Mouse (Mus musculus) forebrain, embryonic 14.5 days (tissue): ENCODE measurements at regions not wholly inside any gene's neighbourhood (a gene's known extent, or its start where the extent isn't known, plus 50 kb on each side); places are given as distances from the start of the nearest gene placed in this dataset.

Source experiments
- ATAC-seq: fragments of 200-750 bp; cut with Nextera tagmentation; 2 replicates; pipeline ENCODE4 v1.8.0; 2017; ENCODE audit warnings: mild to moderate bottlenecking, moderate library complexity
- DNase-seq: peaks from one replicate; pipeline ENCODE4 v3.0.0-alpha.2; 2015; ENCODE audit warnings: low spot score
- H3K27ac ChIP-seq: fragments of 300-500 bp; sonication (generic); 2 replicates; pipeline ENCODE4 v1.5.1; 2014; ENCODE audit warnings: low read depth, mild to moderate bottlenecking, control low read depth, low read length, moderate library complexity
- H3K27me3 ChIP-seq: fragments of 300-500 bp; sonication (generic); replicated peaks from 2 replicates; pipeline ENCODE4 v1.6.1; 2014; ENCODE audit warnings: low read length, control low read depth, mixed read lengths; ENCODE audit not compliant: control insufficient read depth, insufficient read depth
- H3K36me3 ChIP-seq: fragments of 300-500 bp; sonication (generic); 2 replicates; pipeline ENCODE4 v1.6.1; 2014; ENCODE audit warnings: low read length, control low read depth; ENCODE audit not compliant: control insufficient read depth, insufficient read depth
- H3K4me1 ChIP-seq: fragments of 300-500 bp; sonication (generic); 2 replicates; pipeline ENCODE4 v1.6.1; 2014; ENCODE audit warnings: antibody characterized with exemption, low read length, control low read depth; ENCODE audit not compliant: control insufficient read depth, insufficient read depth
- H3K4me2 ChIP-seq: fragments of 300-500 bp; sonication (generic); 2 replicates; pipeline ENCODE4 v1.6.1; 2014; ENCODE audit warnings: mild to moderate bottlenecking, control low read depth, low read length
- H3K4me3 ChIP-seq: fragments of 300-500 bp; sonication (generic); 2 replicates; pipeline ENCODE4 v1.5.1; 2014; ENCODE audit warnings: low read depth, low read length, control low read depth
- H3K9ac ChIP-seq: fragments of 300-500 bp; sonication (generic); 2 replicates; pipeline ENCODE4 v1.6.1; 2014; ENCODE audit warnings: mild to moderate bottlenecking, low read length, control low read depth, moderate library complexity
- H3K9me3 ChIP-seq: fragments of 300-500 bp; sonication (generic); replicated peaks from 2 replicates; pipeline ENCODE4 v1.6.1; 2016; ENCODE audit warnings: low read length, control low read depth, mixed read lengths; ENCODE audit not compliant: control insufficient read depth
- WGBS: fragments of 180-500 bp; shearing (Covaris S2); extraction: QIAGEN DNeasy Blood & Tissue Kit; methylation state at CpG from one replicate; pipeline ENCODE4 v1.1.7; 2014; 5-methylcytosine and 5-hydroxymethylcytosine counted together

DNA sequence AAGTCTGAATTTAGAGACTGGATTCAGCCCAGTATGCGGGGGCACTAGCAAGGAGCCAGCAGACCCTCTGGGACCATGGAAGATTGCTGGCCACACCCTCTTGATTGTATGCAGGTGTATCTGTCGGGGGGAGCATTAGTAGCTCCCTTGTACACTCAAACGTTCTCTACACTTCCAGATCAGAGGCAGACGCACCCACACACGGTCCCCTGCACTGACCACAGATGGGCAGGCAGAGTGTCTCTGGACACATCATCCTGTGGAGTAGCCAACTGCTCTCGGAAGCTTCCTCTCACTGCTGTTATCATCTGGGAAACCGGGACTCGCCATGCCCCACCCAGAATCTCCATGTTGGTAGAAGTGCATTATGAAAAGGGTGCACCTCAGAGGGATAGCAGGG is 176.7 kb downstream of the Mycn start:
- no peaks in the 10 kb centered on the region for H3K36me3 ChIP-seq
- ATAC-seq: 0 out of 2 replicates have a peak, but pooled peaks have one; percentile 12
- no peak overlapping the region for H3K27ac ChIP-seq

DNA sequence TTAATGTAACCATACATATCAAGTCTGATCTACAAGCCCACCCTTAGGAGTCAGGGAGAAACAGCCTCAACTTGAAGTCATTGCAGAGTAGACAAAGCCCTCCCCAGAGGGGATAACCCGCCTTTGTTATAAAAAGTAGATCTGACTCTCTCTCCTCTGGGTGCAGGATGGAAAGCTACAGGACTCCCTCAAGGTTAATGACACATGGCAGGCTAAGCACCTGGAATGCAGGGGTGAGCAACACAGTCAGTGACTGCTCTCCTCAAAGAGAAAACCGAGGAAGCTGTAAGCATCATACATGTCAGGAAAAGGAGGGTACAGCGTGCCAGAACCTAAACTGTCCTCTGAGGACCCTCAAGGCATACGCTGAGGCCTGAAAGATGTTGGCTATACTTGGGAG is 177.1 kb downstream of the Mycn start:
- H3K9ac ChIP-seq: no peak overlapping the region
- no peak overlapping the region for H3K27ac ChIP-seq
- no peaks in the 10 kb centered on the region for H3K36me3 ChIP-seq
- no peak for DNase-seq
- ATAC-seq: no peak
- H3K4me1 ChIP-seq: no peaks in the 10 kb centered on the region
- 79% methylated on average over 4 of the region's 4 CpGs for WGBS
- H3K4me3 ChIP-seq: no peak overlapping the region
- H3K27me3 ChIP-seq: no peaks in the 10 kb centered on the region
- no peak overlapping the region for H3K4me2 ChIP-seq
- H3K9me3 ChIP-seq: no peaks in the 10 kb centered on the region

More for the DNA sequence above, 176.7 kb downstream of the Mycn start:
- 94% methylated on average over 8 of the region's 8 CpGs for WGBS
- no peaks in the 10 kb centered on the region for H3K4me1 ChIP-seq
- H3K4me2 ChIP-seq: no peak overlapping the region
- no peaks in the 10 kb centered on the region for H3K27me3 ChIP-seq
- no peak overlapping the region for H3K9ac ChIP-seq
- H3K4me3 ChIP-seq: no peak overlapping the region
- DNase-seq: no peak
- H3K9me3 ChIP-seq: no peaks in the 10 kb centered on the region

DNA sequence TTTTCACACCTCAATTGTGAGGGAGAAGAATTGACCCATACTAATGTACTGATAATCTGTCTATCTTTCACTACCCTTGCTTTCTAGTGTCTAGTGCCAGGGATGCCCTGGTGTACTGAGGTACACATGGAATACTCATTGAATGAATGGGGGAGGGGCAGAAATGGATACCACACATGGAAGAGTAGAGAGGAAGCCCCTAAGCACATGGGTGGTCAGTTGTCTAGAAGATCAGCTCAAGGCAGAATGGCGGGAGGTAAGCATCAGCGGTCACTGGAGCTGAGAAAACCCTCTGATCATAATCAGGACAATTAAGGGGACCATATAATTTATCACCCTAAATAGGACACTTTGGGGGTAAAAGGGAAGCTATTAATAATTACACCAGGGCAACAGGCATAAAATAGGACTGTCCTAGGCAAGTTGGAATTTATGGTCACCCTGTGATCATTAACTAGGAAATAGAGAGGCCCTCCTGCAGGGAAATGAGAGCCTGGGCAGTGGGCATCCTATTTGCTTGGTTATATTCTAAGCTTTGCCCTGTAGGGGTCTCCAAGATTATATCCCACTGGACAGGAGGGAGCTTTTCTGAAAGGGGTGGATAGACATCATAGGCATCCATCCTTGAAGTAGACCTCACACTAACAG is 185.3 kb downstream of the Mycn start:
- Histone ChIP-seq H3K4me2 (no peak overlapping the region), H3K27ac (no peak overlapping the region), H3K36me3 (no peaks in the 10 kb centered on the region), H3K27me3 (no peaks in the 10 kb centered on the region), H3K4me3 (no peak overlapping the region), H3K9me3 (no peaks in the 10 kb centered on the region), H3K4me1 (peaks cover 3% of the 10 kb centered on the region; the same call in 1 of the 2 replicates), H3K9ac (no peak overlapping the region)
- DNase-seq (no peak), ATAC-seq (no peak)
- 77% methylated on average over 2 of the region's 2 CpGs for WGBS

DNA sequence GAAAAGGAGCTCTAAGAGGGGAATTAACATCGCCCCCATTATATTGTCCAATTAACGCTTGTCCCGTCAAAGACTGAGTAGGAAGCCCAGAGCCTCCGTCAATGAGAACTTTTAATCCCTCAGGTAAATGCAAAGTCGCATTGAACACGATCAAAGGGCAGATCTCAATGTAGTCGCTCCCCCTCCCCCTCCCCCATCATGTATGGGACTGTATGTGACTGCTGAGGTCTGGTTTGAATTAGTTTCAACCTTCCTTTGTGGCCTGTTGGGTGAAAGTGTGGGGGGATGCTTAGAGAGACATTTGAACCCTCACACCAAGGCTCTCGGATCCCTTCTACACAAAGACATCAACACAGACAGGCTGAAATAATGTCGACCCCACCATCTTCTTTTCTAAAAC is 187.9 kb downstream of the Mycn start:
- Histone ChIP-seq H3K4me1 (peaks cover 3% of the 10 kb centered on the region; the same call in 1 of the 2 replicates), H3K27ac (no peak overlapping the region), H3K36me3 (no peaks in the 10 kb centered on the region), H3K9ac (no peak overlapping the region), H3K4me3 (no peak overlapping the region), H3K4me2 (no peak overlapping the region), H3K9me3 (no peaks in the 10 kb centered on the region), H3K27me3 (no peaks in the 10 kb centered on the region)
- DNase-seq (peak; percentile 44), ATAC-seq (peak; percentile 34; the same call in 1 of the 2 replicates)
- WGBS: 3% methylated on average over 9 of the region's 9 CpGs

DNA sequence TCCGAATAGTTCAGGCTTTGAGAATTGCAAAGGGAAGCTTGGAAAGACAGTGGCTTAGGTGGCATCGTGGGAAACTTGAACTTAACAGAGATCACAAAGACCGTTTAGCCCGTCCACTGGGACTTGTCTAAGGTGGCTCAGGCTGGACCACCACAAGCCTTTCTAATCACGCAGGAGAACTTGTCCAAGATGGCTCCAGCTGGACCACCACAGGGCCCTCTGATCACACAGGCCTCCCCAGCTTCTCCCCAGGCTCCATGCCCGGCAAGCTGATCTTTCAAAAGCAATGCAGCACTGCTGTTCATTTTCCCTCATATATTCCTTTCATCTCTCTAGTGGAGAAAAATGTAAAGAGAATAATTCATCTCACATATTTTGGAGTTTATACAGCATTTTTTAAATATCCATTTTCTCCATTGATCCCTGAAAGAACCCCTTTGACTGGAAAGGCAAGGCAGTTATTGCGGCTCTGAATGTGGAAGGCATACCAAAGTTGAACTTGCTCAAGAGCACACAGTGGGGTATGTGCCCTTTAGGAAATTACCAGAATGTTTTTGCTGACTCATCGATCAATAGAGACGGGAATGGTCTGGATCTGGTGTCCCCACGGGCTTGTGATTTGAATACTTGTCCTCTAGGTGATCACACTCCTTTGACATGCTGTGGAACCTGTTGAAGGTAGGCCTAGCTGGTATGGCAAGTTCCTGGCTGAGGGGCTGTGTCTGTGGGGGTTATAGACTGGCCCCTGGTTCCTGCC is 189.9 kb downstream of the Mycn start:
- Histone ChIP-seq H3K9ac (no peak overlapping the region), H3K4me3 (no peak overlapping the region), H3K4me2 (no peak overlapping the region), H3K9me3 (no peaks in the 10 kb centered on the region), H3K27ac (no peak overlapping the region), H3K36me3 (no peaks in the 10 kb centered on the region), H3K4me1 (peaks cover 3% of the 10 kb centered on the region; the same call in 1 of the 2 replicates), H3K27me3 (no peaks in the 10 kb centered on the region)
- 94% methylated on average over 10 of the region's 10 CpGs for WGBS
- DNase-seq: no peak
- no peak for ATAC-seq

DNA sequence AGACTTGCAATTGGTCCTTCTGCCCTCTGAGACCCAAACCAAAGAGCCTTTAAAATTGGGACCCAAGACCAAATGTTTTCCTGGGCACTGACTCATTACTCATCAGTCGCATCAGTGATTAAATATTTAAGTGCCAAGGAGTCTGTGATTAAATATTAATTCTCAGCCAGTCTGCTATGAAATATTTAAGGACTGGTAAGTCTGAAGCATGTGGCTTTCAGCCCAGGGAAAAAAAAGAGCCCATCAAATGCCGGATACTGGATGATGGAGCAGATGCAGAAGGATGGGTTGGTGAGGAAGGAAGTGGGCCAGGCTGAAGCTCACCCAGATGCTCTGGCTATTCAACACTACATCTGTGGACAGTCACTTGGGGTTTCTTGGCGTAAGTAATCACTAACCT is 192.0 kb downstream of the Mycn start:
- H3K4me2 ChIP-seq: no peak overlapping the region
- H3K36me3 ChIP-seq: no peaks in the 10 kb centered on the region
- no peak overlapping the region for H3K27ac ChIP-seq
- H3K4me3 ChIP-seq: no peak overlapping the region
- H3K4me1 ChIP-seq: peaks cover 3% of the 10 kb centered on the region; the same call in 1 of the 2 replicates
- H3K9ac ChIP-seq: no peak overlapping the region
- H3K9me3 ChIP-seq: no peaks in the 10 kb centered on the region
- no peak for ATAC-seq
- 88% methylated on average over 3 of the region's 3 CpGs for WGBS
- H3K27me3 ChIP-seq: no peaks in the 10 kb centered on the region
- DNase-seq: no peak

DNA sequence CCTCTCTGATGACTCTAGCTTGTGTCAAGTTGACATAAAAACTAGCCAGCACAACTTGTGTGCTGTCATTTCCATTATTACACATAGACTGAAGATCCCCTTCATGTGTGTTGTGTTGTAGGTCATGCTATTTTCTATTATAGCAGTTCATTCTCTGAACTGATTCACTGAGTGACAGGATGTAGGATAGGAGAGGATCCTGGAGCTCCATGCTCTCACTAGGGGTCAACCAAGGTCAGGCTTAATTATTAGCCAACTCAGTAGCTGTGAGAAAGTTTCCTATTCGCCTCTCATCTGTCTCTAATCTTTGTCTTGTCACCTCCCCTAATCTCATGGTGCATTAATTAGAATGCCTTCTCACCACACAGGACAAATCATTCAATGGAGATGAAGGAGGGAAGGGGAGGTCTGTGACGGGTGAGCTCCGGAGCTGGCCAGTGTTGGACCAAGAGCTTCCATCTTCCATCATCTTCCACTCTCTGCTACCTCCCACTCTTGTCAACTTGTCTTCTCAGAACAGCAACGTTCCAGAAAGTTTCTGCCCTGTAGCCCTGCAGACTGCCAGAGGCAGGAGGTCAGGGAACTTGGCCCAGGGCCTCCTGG is 194.8 kb downstream of the Mycn start:
- DNase-seq (no peak), ATAC-seq (no peak)
- H3K4me2 ChIP-seq: no peak overlapping the region
- H3K9me3 ChIP-seq: no peaks in the 10 kb centered on the region
- no peaks in the 10 kb centered on the region for H3K4me1 ChIP-seq
- H3K27me3 ChIP-seq: no peaks in the 10 kb centered on the region
- no peak overlapping the region for H3K9ac ChIP-seq
- no peak overlapping the region for H3K27ac ChIP-seq
- H3K4me3 ChIP-seq: no peak overlapping the region
- no peaks in the 10 kb centered on the region for H3K36me3 ChIP-seq
- WGBS: 51% methylated on average over 4 of the region's 4 CpGs

DNA sequence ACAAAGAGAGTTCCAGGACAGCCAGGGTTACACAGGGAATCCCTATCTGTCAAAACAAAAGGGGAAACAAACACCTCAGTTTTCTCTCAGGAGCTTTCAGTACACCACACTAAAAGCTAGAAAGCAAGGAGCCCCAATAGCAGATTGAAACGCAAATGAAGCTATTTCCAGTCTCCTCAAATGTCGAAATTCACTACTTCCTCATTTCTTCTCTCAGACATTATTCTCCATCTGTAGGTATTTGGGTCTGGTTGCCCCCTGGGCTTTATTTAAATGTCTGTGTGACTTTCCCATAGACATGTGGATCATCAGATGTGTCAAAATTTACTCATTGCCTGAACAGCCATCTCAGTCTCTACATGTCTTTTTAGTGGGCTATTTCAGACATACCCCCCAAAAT is 197.2 kb downstream of the Mycn start:
- no peaks in the 10 kb centered on the region for H3K9me3 ChIP-seq
- H3K4me2 ChIP-seq: no peak overlapping the region
- no peaks in the 10 kb centered on the region for H3K27me3 ChIP-seq
- DNase-seq (no peak), ATAC-seq (no peak)
- no peak overlapping the region for H3K9ac ChIP-seq
- H3K4me3 ChIP-seq: no peak overlapping the region
- no peak overlapping the region for H3K27ac ChIP-seq
- no peaks in the 10 kb centered on the region for H3K4me1 ChIP-seq
- H3K36me3 ChIP-seq: no peaks in the 10 kb centered on the region
- 79% methylated on average over 2 of the region's 2 CpGs for WGBS
